Mouse (Mus musculus): ENCODE measurements around the gene Abhd16a. TPM values are rescaled to one million over a fixed set of nuclear protein-coding genes. Genes with fewer than 3 reads are reported as not detected.
A peak's percentile ranks its signal among the peaks of the same experiment; 100 is the strongest.
"Not testable (repeated sequence)": the region's sequence is repeated elsewhere in the genome, so short reads cannot be mapped to it uniquely, and the experiment has no call there.

The Abhd16a gene
- polyA plus RNA-seq, 1 experiment, result 73.1 TPM

GRCm38 (mm10) chr17:35106522-35106921 is 17.5 kb downstream of the Abhd16a start:
- no peaks in the 10 kb centered on the region; the same call in 1 of the 2 replicates for H3K4me1 ChIP-seq (ENCODE audit: control insufficient read depth, insufficient read depth, low read length)
- H3K4me3 ChIP-seq (replicated peaks; ENCODE audit: control insufficient read depth, low read depth, low read length), result no peak overlapping the region
- TF ChIP-seq CTCF (IDR thresholded peaks at IDR 0.05; ENCODE audit: control insufficient read depth, insufficient read depth, low read length) (no peak), POLR2A (IDR thresholded peaks at IDR 0.05; ENCODE audit: borderline replicate concordance, control insufficient read depth, low read depth, low read length) (no peak)
- 77% methylated on average over 3 of the region's 3 CpGs for WGBS
- H3K27ac ChIP-seq (ENCODE audit: control insufficient read depth, insufficient read depth, low read depth, low read length, poor library complexity), result no peak overlapping the region

GRCm38 (mm10) chr17:35108097-35108496 is 19.0 kb downstream of the Abhd16a start, which contains the start of gene Ly6g5c:
TSS of gene Ly6g5c (plus strand) at chr17:35108279.
- no peak for TF ChIP-seq CTCF (IDR thresholded peaks at IDR 0.05; ENCODE audit: control insufficient read depth, insufficient read depth, low read length)
- TF ChIP-seq POLR2A (IDR thresholded peaks at IDR 0.05; ENCODE audit: borderline replicate concordance, control insufficient read depth, low read depth, low read length), result no peak
- no peaks in the 10 kb centered on the region; the same call in 1 of the 2 replicates for H3K4me1 ChIP-seq (ENCODE audit: control insufficient read depth, insufficient read depth, low read length)
- 82% methylated on average over 6 of the region's 6 CpGs for WGBS

GRCm38 (mm10) chr17:35111774-35112173 is 22.7 kb downstream of the Abhd16a start:
- WGBS, result 81% methylated on average over 9 of the region's 9 CpGs
- no peak for TF ChIP-seq CTCF (IDR thresholded peaks at IDR 0.05; ENCODE audit: control insufficient read depth, insufficient read depth, low read length)
- TF ChIP-seq POLR2A (IDR thresholded peaks at IDR 0.05; ENCODE audit: borderline replicate concordance, control insufficient read depth, low read depth, low read length), result no peak
- Histone ChIP-seq H3K4me1 (ENCODE audit: control insufficient read depth, insufficient read depth, low read length) (peaks cover 2% of the 10 kb centered on the region; the same call in 1 of the 2 replicates), H3K4me3 (replicated peaks; ENCODE audit: control insufficient read depth, low read depth, low read length) (no peak overlapping the region), H3K27ac (ENCODE audit: control insufficient read depth, insufficient read depth, low read depth, low read length, poor library complexity) (no peak overlapping the region)

More at GRCm38 (mm10) chr17:35108097-35108496, 19.0 kb downstream of the Abhd16a start, which contains the start of gene Ly6g5c:
- Histone ChIP-seq H3K4me3 (replicated peaks; ENCODE audit: control insufficient read depth, low read depth, low read length) (no peak within 1 kb of the TSS), H3K27ac (ENCODE audit: control insufficient read depth, insufficient read depth, low read depth, low read length, poor library complexity) (no peak within 1 kb of the TSS)

GRCm38 (mm10) chr17:35115046-35116019 is 26.3 kb downstream of the Abhd16a start, which contains the start of gene Ly6g5b:
TSS of gene Ly6g5b (minus strand) at chr17:35115428.
- no peak for TF ChIP-seq POLR2A (IDR thresholded peaks at IDR 0.05; ENCODE audit: borderline replicate concordance, control insufficient read depth, low read depth, low read length)
- peak; percentile 67 for TF ChIP-seq CTCF (IDR thresholded peaks at IDR 0.05; ENCODE audit: control insufficient read depth, insufficient read depth, low read length)
- Histone ChIP-seq H3K4me3 (replicated peaks; ENCODE audit: control insufficient read depth, low read depth, low read length) (no peak within 1 kb of the TSS), H3K27ac (ENCODE audit: control insufficient read depth, insufficient read depth, low read depth, low read length, poor library complexity) (peak within 1 kb of the TSS; percentile 75), H3K4me1 (ENCODE audit: control insufficient read depth, insufficient read depth, low read length) (peaks cover 3% of the 10 kb centered on the region; the same call in 1 of the 2 replicates)
- 77% methylated on average over 8 of the region's 8 CpGs for WGBS

- under 1% methylated on average over 33 of the region's 33 CpGs for WGBS
- Histone ChIP-seq H3K4me3 (replicated peaks; ENCODE audit: control insufficient read depth, low read depth, low read length) (peak overlapping the region; percentile 87), H3K4me1 (ENCODE audit: control insufficient read depth, insufficient read depth, low read length) (peaks cover 3% of the 10 kb centered on the region; the same call in 1 of the 2 replicates), H3K27ac (ENCODE audit: control insufficient read depth, insufficient read depth, low read depth, low read length, poor library complexity) (peak overlapping the region; percentile 64)
- TF ChIP-seq POLR2A (IDR thresholded peaks at IDR 0.05; ENCODE audit: borderline replicate concordance, control insufficient read depth, low read depth, low read length) (no peak), CTCF (IDR thresholded peaks at IDR 0.05; ENCODE audit: control insufficient read depth, insufficient read depth, low read length) (no peak)
Measured at GRCm38 (mm10) chr17:35120745-35121142, 31.7 kb downstream of the Abhd16a start.

GRCm38 (mm10) chr17:35121143-35121799 is 32.2 kb downstream of the Abhd16a start, which contains the start of gene Gpank1:
TSS of gene Gpank1 (plus strand) at chr17:35121455.
- H3K27ac ChIP-seq (ENCODE audit: control insufficient read depth, insufficient read depth, low read depth, low read length, poor library complexity), result peak within 1 kb of the TSS; percentile 79
- H3K4me1 ChIP-seq (ENCODE audit: control insufficient read depth, insufficient read depth, low read length), result peaks cover 3% of the 10 kb centered on the region; the same call in 1 of the 2 replicates
- WGBS, result under 1% methylated on average over 50 of the region's 50 CpGs
- peak within 1 kb of the TSS; percentile 91 for H3K4me3 ChIP-seq (replicated peaks; ENCODE audit: control insufficient read depth, low read depth, low read length)
- no peak for TF ChIP-seq CTCF (IDR thresholded peaks at IDR 0.05; ENCODE audit: control insufficient read depth, insufficient read depth, low read length)
- TF ChIP-seq POLR2A (IDR thresholded peaks at IDR 0.05; ENCODE audit: borderline replicate concordance, control insufficient read depth, low read depth, low read length), result peak; percentile 66; the same call in 1 of the 2 replicates

GRCm38 (mm10) chr17:35121871-35122303 is 32.8 kb downstream of the Abhd16a start, which contains the start of gene Csnk2b:
TSS of gene Csnk2b (minus strand) at chr17:35122053.
- H3K4me1 ChIP-seq (ENCODE audit: control insufficient read depth, insufficient read depth, low read length), result peaks cover 3% of the 10 kb centered on the region; the same call in 1 of the 2 replicates
- no peak for TF ChIP-seq CTCF (IDR thresholded peaks at IDR 0.05; ENCODE audit: control insufficient read depth, insufficient read depth, low read length)
- no peak for TF ChIP-seq POLR2A (IDR thresholded peaks at IDR 0.05; ENCODE audit: borderline replicate concordance, control insufficient read depth, low read depth, low read length)

GRCm38 (mm10) chr17:35123287-35123686 is 34.2 kb downstream of the Abhd16a start:
- WGBS, result 91% methylated on average over 9 of the region's 9 CpGs
- H3K4me1 ChIP-seq (ENCODE audit: control insufficient read depth, insufficient read depth, low read length); H3K4me3 ChIP-seq (replicated peaks; ENCODE audit: control insufficient read depth, low read depth, low read length); H3K27ac ChIP-seq (ENCODE audit: control insufficient read depth, insufficient read depth, low read depth, low read length, poor library complexity): not testable (repeated sequence)

More at GRCm38 (mm10) chr17:35121871-35122303, 32.8 kb downstream of the Abhd16a start, which contains the start of gene Csnk2b:
- peak within 1 kb of the TSS; percentile 91 for H3K4me3 ChIP-seq (replicated peaks; ENCODE audit: control insufficient read depth, low read depth, low read length)
- H3K27ac ChIP-seq (ENCODE audit: control insufficient read depth, insufficient read depth, low read depth, low read length, poor library complexity), result peak within 1 kb of the TSS; percentile 79
- under 1% methylated on average over 19 of the region's 19 CpGs for WGBS

GRCm38 (mm10) chr17:35124261-35124896 is 35.3 kb downstream of the Abhd16a start:
- H3K4me1 ChIP-seq (ENCODE audit: control insufficient read depth, insufficient read depth, low read length); H3K4me3 ChIP-seq (replicated peaks; ENCODE audit: control insufficient read depth, low read depth, low read length): not testable (repeated sequence)
- peak overlapping the region; percentile 50 for H3K27ac ChIP-seq (ENCODE audit: control insufficient read depth, insufficient read depth, low read depth, low read length, poor library complexity)
- 89% methylated on average over 12 of the region's 12 CpGs for WGBS

All from bone marrow, adult 2 months (tissue).